Mouse (Mus musculus): Measurements from ENCODE around the gene Dlgap1.

Dlgap1 gene

GRCm38 (mm10) chr17:69969021-69969815, at the start of gene Dlgap1:
TSS of gene Dlgap1 (plus strand) at chr17:69969073.
- no peak for DNase-seq (ENCODE audit: low spot score)

DNA sequence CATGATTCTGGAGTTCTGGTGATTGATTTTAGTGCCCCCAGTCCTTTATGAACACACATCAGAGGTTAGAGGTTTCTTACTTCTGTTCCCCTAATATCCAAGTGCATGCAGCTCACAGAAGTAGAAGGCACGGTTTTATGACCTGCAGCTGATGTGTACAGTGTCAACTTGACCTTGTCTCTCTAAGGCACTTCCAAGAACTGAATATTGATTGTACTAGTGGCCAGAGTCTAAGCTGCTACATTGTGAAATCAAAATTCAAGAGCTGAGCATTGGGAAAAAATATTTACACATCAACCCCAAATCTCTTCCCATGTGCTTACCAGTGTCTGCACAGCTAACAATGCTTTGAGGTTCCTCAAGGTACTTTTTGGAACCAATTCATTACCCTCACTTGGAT, 13.9 kb upstream of the Dlgap1 start:
- DNase-seq (ENCODE audit: low spot score), result no peak

DNA sequence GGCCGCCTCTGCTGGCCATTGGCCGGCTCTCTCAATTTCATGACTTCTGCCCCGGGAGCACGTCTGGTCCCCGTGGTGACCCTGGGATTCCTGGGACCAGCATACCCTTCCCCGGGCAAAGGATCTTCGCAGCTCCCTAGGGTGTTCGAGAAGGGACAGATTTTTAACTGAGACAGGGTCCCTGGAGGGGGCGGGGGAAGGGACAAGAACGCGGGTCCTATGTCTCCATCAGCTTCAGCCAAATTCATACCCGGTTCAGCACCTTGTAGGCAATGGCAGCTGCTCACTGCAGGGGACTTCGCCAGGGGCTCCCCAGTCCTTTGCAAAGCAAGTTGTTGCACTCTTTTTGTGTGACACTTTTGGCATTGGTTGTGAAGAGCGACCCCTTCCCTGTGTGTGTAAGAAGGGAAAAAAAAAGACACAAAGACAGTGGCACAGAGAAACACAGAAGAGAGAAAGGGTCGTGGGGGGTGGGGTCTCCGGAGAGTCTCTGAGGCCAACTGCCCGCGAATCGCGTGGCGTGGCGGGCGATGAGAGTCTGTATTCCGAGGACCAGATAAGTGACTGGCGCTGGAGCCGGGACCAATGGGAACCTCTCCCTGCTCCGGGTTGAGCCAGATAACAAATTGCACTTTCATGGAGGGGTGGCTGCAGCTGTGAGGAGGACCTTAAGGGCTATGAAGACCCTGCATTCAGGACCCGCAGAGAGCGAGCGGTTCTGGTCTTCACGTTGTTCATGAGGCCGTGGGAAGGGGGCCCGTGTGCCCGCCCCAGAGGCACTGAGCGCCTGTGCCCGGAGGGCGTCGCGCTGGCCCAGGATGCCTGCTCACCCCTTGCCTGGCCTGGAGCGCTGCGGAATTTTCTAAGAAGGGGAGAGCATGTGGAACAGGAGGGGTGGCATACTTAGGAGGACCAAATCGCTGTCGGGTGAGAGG, 1.2 kb downstream of the Dlgap1 start:
- DNase-seq (ENCODE audit: low spot score), result no peak

GRCm38 (mm10) chr17:69973081-69973480, 4.2 kb downstream of the Dlgap1 start:
- no peak for DNase-seq (ENCODE audit: low spot score)

DNA sequence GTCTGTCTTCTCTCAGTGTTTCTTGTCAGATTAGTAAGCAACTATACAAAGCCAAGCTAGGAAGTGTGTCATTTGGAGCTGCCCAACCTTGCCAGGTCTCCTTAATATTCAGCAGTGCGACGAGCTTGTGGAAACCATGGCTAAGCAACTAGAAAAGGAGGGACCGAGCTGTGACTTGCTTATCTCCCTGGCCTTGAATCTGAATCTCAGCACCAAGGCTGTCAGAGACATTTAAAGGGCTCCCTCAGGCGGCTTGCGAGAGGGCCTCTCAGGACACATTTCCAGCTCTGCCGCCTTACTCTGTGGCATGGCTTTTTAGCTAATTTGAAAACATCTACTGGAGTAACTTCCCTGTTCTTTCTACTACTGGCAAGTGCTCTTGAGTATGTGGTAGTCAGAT, 5.1 kb downstream of the Dlgap1 start:
- no peak for DNase-seq (ENCODE audit: low spot score)

- no peak for DNase-seq (ENCODE audit: low spot score)
Measured at GRCm38 (mm10) chr17:69982236-69982923, 13.5 kb downstream of the Dlgap1 start.

DNA sequence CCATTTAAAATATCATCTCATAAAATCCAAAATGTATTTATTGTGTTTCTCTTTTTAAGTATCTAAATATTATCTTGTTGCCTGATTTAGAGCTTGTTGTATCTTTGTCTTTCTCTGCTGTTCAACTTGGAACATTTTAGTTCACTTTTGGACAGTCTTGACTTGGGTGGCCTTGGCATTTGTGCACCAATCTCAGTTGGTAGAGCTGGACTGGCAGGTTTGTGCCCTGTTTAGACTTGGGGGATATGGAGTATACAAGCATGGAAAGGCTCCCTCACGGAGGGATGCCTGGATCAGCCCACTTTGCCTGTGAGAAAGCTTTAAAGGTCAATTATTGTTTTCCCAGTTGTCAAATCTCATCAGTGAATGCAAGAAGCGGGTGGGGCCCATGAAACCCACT, 27.5 kb downstream of the Dlgap1 start:
- no peak for DNase-seq (ENCODE audit: low spot score)

GRCm38 (mm10) chr17:70002026-70002425, 33.2 kb downstream of the Dlgap1 start:
- DNase-seq (ENCODE audit: low spot score), result no peak

DNA sequence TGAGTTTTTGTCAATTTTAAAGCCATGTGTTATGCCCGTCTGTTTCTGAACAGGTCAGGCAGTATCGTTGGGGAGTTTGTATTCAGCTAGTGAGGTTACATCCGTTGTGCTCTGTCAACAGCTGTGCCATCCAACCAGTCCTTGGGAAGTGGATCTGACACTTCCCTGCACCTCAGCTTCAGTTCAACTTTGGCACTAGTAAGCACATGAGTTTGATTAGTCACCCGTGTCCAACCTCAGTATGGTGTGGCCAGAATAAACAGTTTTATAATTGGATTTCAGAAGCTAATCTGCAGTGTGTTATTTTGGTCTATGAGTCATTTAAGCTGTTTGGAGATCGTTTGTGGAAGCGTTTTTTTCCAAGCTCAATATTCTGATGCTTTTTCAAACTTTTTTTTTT, 35.8 kb downstream of the Dlgap1 start:
- no peak for DNase-seq (ENCODE audit: low spot score)

DNA sequence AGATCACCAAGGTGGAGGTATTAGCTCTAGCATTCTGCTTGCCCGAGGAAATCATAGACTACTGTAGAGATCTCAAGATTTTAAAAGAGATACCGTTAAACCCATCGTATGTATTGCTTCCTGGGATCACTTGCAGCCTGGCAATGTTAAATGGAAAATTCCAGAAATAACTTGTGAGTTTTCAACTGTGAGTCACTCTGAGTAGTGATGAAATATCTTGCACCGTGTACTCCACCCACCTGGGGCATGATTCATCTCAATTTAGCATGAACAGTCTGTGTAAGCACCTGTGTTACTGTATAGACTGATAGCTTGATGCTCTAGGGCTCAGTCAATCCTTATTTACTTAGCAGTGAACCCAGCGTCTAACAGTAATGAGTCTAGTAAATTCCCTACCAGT, 38.7 kb downstream of the Dlgap1 start:
- DNase-seq (ENCODE audit: low spot score), result no peak

- DNase-seq (ENCODE audit: low spot score), result no peak
Measured at GRCm38 (mm10) chr17:70016511-70016910, 47.6 kb downstream of the Dlgap1 start.

DNA sequence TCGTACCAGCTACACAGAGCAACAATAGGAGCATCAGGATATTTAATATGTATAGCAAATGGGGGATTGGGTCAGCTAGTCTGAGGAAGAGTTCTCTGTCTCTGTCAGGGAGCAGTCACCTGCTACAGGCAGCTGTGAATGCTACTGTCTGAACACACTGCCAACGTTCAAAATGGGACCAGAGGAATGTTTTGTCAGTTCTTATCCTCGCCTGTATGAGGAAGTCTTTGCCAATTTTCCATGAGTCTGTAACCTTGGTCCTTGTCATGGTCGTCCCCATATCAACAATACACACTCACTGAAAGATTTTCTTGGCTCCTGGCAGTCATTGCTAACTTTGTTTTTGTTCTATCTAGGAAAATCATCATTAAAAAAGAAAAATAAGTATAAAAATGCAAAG, 51.5 kb downstream of the Dlgap1 start:
- no peak for DNase-seq (ENCODE audit: low spot score)

DNA sequence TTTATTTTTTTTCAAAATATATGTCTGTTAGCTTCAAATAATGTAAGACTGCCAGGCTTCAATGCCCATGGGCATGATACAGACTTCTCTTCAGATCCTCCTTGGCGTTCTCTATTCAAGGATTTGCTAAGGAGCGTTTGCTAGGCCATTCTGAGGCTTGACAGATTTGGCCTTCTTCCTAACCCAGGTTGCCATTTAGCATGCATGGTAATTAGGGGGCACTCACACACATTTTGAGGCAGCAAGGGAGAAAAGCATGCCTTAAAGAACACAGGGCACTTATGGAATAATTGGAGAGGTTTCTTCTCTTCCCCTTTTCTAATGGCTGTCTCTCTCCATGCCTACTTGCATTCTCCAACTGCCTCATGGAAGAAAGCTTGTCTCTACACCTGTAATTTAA, 53.7 kb downstream of the Dlgap1 start:
- no peak for DNase-seq (ENCODE audit: low spot score)

- DNase-seq (ENCODE audit: low spot score), result no peak
Measured at GRCm38 (mm10) chr17:70034862-70035261, 66.0 kb downstream of the Dlgap1 start.

- no peak for DNase-seq (ENCODE audit: low spot score)
Measured at GRCm38 (mm10) chr17:70040751-70041430, 72.0 kb downstream of the Dlgap1 start.

- DNase-seq (ENCODE audit: low spot score), result no peak
Measured at GRCm38 (mm10) chr17:70068281-70068680, 99.4 kb downstream of the Dlgap1 start.

DNA sequence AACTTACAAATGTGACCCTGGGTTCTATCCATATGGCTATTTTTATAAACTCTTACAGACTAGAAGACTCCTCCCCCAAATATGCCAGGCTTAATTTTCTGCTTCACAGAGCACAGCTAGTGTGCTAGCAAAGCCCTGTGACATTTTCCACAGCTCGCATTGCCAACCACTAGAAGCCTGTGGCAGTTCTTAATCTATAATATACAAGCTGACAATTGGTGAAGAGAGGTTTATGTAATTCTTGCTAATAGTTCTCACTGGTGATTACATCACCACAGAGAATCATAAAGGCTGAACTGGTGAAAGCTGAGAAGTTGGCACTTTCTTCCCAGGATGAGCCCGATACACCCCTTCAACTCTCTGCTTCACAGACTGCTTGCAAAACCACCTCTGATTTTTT, 103.2 kb downstream of the Dlgap1 start:
- DNase-seq (ENCODE audit: low spot score), result no peak

DNA sequence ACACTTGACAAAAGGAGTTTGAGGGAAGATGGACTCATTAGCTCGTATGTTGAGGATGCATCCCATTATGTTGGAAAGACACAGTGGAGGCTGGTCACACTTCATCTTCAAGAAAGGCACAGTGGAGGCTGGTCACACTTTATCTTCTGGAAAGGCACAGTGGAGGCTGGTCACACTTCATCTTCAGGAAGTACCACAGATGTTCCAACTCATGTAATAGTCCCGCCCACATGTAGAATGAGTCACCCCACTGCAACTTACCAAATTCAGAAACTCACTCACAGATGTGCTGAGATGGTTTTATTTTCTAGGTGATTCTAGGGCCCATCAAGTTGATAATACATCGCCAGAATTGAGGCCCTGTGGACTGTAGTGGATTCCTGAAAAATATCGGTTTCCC, 119.3 kb downstream of the Dlgap1 start:
- no peak for DNase-seq (ENCODE audit: low spot score)

- DNase-seq (ENCODE audit: low spot score), result no peak
Measured at GRCm38 (mm10) chr17:70090737-70091136, 121.9 kb downstream of the Dlgap1 start.

- DNase-seq (ENCODE audit: low spot score), result no peak
Measured at GRCm38 (mm10) chr17:70129151-70129550, 160.3 kb downstream of the Dlgap1 start.

GRCm38 (mm10) chr17:70169831-70170230, 201.0 kb downstream of the Dlgap1 start:
- DNase-seq (ENCODE audit: low spot score), result no peak

DNA sequence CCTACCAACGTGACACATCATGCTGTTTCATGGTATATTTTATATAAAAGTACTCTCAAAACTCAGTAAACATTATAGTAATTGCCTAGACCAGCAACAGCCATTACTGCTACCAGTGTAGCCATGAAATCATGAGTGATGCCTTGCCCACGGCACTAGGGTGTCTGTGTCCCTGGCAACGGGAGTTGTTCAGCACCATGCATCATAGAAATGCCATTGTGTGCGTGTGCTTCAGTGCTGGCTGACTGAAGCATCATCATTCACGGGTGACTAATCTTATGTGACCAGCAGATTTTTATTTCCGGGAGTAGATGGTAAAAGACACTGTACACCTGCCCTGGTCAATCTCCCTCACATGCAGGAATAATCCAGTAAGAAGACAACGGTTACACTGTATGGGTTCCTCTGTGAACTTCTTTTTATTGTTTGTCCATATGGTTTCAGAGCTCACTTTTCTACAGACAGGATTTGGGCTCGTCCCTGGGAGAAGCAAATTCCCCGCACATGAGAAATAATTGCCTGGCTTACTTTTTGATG, 203.7 kb downstream of the Dlgap1 start:
- no peak for DNase-seq (ENCODE audit: low spot score)

All from T-cell, adult 2 months (primary cell).